Mouse (Mus musculus) limb, embryonic 14.5 days (tissue): ENCODE results near the gene Homer2. TPM values are rescaled to one million over a fixed set of nuclear protein-coding genes. Genes with fewer than 3 reads are reported as not detected.

Source experiments
- ATAC-seq: fragments of 200-750 bp; cut with Nextera tagmentation; 2 replicates; pipeline ENCODE4 v1.8.0; 2017; ENCODE audit warnings: low read depth, moderate number of reproducible peaks, moderate TSS enrichment; ENCODE audit not compliant: low FRiP score
- DNase-seq: peaks from one replicate; pipeline ENCODE4 v3.0.0-alpha.2; 2015; ENCODE audit warnings: low spot score
- H3K27ac ChIP-seq: fragments of 300-500 bp; sonication (generic); replicated peaks from 2 replicates; pipeline ENCODE4 v1.5.1; 2014; ENCODE audit warnings: low read depth, mild to moderate bottlenecking, low read length, moderate library complexity, mixed read lengths
- H3K27me3 ChIP-seq: fragments of 300-500 bp; sonication (generic); 2 replicates; pipeline ENCODE4 v1.6.1; 2014; ENCODE audit warnings: low read length, mixed read lengths; ENCODE audit not compliant: control insufficient read depth, insufficient read depth
- H3K36me3 ChIP-seq: fragments of 300-500 bp; sonication (generic); 2 replicates; pipeline ENCODE4 v1.6.1; 2014; ENCODE audit warnings: mild to moderate bottlenecking, low read length, moderate library complexity, mixed read lengths; ENCODE audit not compliant: control insufficient read depth, insufficient read depth
- H3K4me1 ChIP-seq: fragments of 300-500 bp; sonication (generic); 2 replicates; pipeline ENCODE4 v1.6.1; 2014; ENCODE audit warnings: antibody characterized with exemption, low read length, mixed read lengths; ENCODE audit not compliant: control insufficient read depth, insufficient read depth
- H3K4me2 ChIP-seq: fragments of 300-500 bp; sonication (generic); replicated peaks from 2 replicates; pipeline ENCODE4 v1.6.1; 2014; ENCODE audit warnings: low read depth, mild to moderate bottlenecking, low read length, moderate library complexity; ENCODE audit not compliant: severe bottlenecking
- H3K4me3 ChIP-seq: fragments of 300-500 bp; sonication (generic); replicated peaks from 2 replicates; pipeline ENCODE4 v1.5.1; 2014; ENCODE audit warnings: low read length
- H3K9ac ChIP-seq: fragments of 300-500 bp; sonication (generic); 2 replicates; pipeline ENCODE4 v1.6.1; 2014; ENCODE audit warnings: mild to moderate bottlenecking, low read depth, low read length, moderate library complexity; ENCODE audit not compliant: severe bottlenecking
- H3K9me3 ChIP-seq: fragments of 300-500 bp; sonication (generic); 2 replicates; pipeline ENCODE4 v1.6.1; 2016; ENCODE audit warnings: low read length; ENCODE audit not compliant: control insufficient read depth
- POLR2A ChIP-seq: fragments of 200-500 bp; IDR thresholded peaks from 2 replicates; pipeline ENCODE4 v1.8.0; 2012; ENCODE audit warnings: inconsistent platforms, mild to moderate bottlenecking, moderate library complexity, borderline replicate concordance; ENCODE audit not compliant: insufficient read depth, insufficient read length; ENCODE audit errors: extremely low read depth
- WGBS: fragments of 180-500 bp; shearing (Covaris S2); extraction: QIAGEN DNeasy Blood & Tissue Kit; methylation state at CpG from one replicate; pipeline ENCODE4 v1.1.7; 2014; 5-methylcytosine and 5-hydroxymethylcytosine counted together
- polyA plus RNA-seq, 2 experiments: library from polyadenylated mRNA; depleted of rRNA in 1 of 2; stranded (reverse) in 1 of 2; unstranded in 1 of 2; fragments of >200 nt; fragmentation: Nextera tagmentation in 1 of 2; extraction: Ambion mirVana in 1 of 2; gene quantifications; 2 replicates each; pipeline versions ENCODE4 v1.2.1 to v1.2.3; 2012 to 2014

Homer2 gene
- polyA plus RNA-seq, 2 experiments, result 15.5 to 25.8 TPM

- Histone ChIP-seq H3K36me3 (peaks cover 8% of the 10 kb centered on the region; the same call in 1 of the 2 replicates), H3K4me3 (no peak overlapping the region), H3K9me3 (no peaks in the 10 kb centered on the region), H3K27ac (no peak overlapping the region), H3K9ac (no peak overlapping the region), H3K27me3 (no peaks in the 10 kb centered on the region), H3K4me1 (no peaks in the 10 kb centered on the region), H3K4me2 (no peak overlapping the region)
- no peak for ATAC-seq
- 83% methylated on average over 9 of the region's 9 CpGs for WGBS
- no peak for DNase-seq
- no peak for TF ChIP-seq POLR2A
Measured at GRCm38 (mm10) chr7:81615031-81615430, 92.3 kb downstream of the Homer2 start.

- Histone ChIP-seq H3K36me3 (peaks cover 8% of the 10 kb centered on the region; the same call in 1 of the 2 replicates), H3K4me2 (no peak overlapping the region), H3K27ac (no peak overlapping the region), H3K4me3 (no peak overlapping the region), H3K9me3 (no peaks in the 10 kb centered on the region), H3K27me3 (no peaks in the 10 kb centered on the region), H3K4me1 (no peaks in the 10 kb centered on the region), H3K9ac (no peak overlapping the region)
- no peak for ATAC-seq
- DNase-seq, result no peak
- TF ChIP-seq POLR2A, result no peak
- WGBS, result 83% methylated on average over 13 of the region's 13 CpGs
Measured at GRCm38 (mm10) chr7:81612856-81613635, 94.3 kb downstream of the Homer2 start.

GRCm38 (mm10) chr7:81610125-81610524, 97.2 kb downstream of the Homer2 start:
- ATAC-seq (no peak), DNase-seq (no peak)
- Histone ChIP-seq H3K4me3 (no peak overlapping the region), H3K36me3 (peaks cover 8% of the 10 kb centered on the region; the same call in 1 of the 2 replicates), H3K4me1 (no peaks in the 10 kb centered on the region), H3K4me2 (no peak overlapping the region), H3K27ac (no peak overlapping the region), H3K9ac (no peak overlapping the region), H3K27me3 (no peaks in the 10 kb centered on the region), H3K9me3 (no peaks in the 10 kb centered on the region)
- TF ChIP-seq POLR2A, result no peak
- 67% methylated on average over 18 of the region's 18 CpGs for WGBS

- no peaks in the 10 kb centered on the region for H3K27me3 ChIP-seq
- no peak overlapping the region for H3K4me2 ChIP-seq
- H3K36me3 ChIP-seq, result no peaks in the 10 kb centered on the region
- no peaks in the 10 kb centered on the region for H3K4me1 ChIP-seq
- no peak overlapping the region for H3K4me3 ChIP-seq
- ATAC-seq (no peak), DNase-seq (no peak)
- 46% methylated on average over 5 of the region's 5 CpGs for WGBS
- H3K9ac ChIP-seq, result no peak overlapping the region
- no peaks in the 10 kb centered on the region for H3K9me3 ChIP-seq
- no peak for TF ChIP-seq POLR2A
- no peak overlapping the region for H3K27ac ChIP-seq
Measured at GRCm38 (mm10) chr7:81606452-81606851, 100.9 kb downstream of the Homer2 start.

GRCm38 (mm10) chr7:81605489-81605888, 101.8 kb downstream of the Homer2 start:
- Histone ChIP-seq H3K36me3 (no peaks in the 10 kb centered on the region), H3K4me1 (no peaks in the 10 kb centered on the region), H3K27me3 (no peaks in the 10 kb centered on the region), H3K4me2 (no peak overlapping the region), H3K27ac (no peak overlapping the region), H3K9me3 (no peaks in the 10 kb centered on the region), H3K9ac (no peak overlapping the region), H3K4me3 (no peak overlapping the region)
- no peak for ATAC-seq
- TF ChIP-seq POLR2A, result no peak
- no peak for DNase-seq
- WGBS, result 75% methylated on average over 4 of the region's 4 CpGs
